Mouse (Mus musculus): ENCODE measurements around the gene Rhebl1.
A peak's percentile ranks its signal among the peaks of the same experiment; 100 is the strongest.

Gene Rhebl1

GRCm38 (mm10) chr15:98904692-98905091, 10.4 kb upstream of the Rhebl1 start:
- no peak for DNase-seq

- no peak for DNase-seq
Observed at GRCm38 (mm10) chr15:98902600-98902999, 8.3 kb upstream of the Rhebl1 start.

GRCm38 (mm10) chr15:98901530-98901929, 7.2 kb upstream of the Rhebl1 start:
- DNase-seq: no peak

- no peak for DNase-seq
Observed at GRCm38 (mm10) chr15:98897928-98898800, 3.8 kb upstream of the Rhebl1 start, which contains the start of gene Dhh. Gene Dhh, minus strand, starts transcription at chr15:98898540.

- no peak for DNase-seq
Observed at GRCm38 (mm10) chr15:98897495-98897894, 3.2 kb upstream of the Rhebl1 start.

GRCm38 (mm10) chr15:98895635-98896589, 1.6 kb upstream of the Rhebl1 start:
- DNase-seq: no peak

GRCm38 (mm10) chr15:98894746-98895634, 650 bp upstream of the Rhebl1 start:
- DNase-seq: no peak

- no peak for DNase-seq
Observed at GRCm38 (mm10) chr15:98893036-98893435, 1.3 kb downstream of the Rhebl1 start.

- DNase-seq: peak; percentile 77
Observed at GRCm38 (mm10) chr15:98891907-98892606, 2.3 kb downstream of the Rhebl1 start.

- DNase-seq: no peak
Observed at GRCm38 (mm10) chr15:98891198-98891742, 3.1 kb downstream of the Rhebl1 start.

- DNase-seq: no peak
Observed at GRCm38 (mm10) chr15:98887526-98887925, 6.8 kb downstream of the Rhebl1 start.

- DNase-seq: no peak
Observed at GRCm38 (mm10) chr15:98886667-98887387, 7.5 kb downstream of the Rhebl1 start.

- DNase-seq: no peak
Observed at GRCm38 (mm10) chr15:98884106-98884505, 10.2 kb downstream of the Rhebl1 start.

- DNase-seq: peak; percentile 82
Observed at GRCm38 (mm10) chr15:98883661-98884060, 10.7 kb downstream of the Rhebl1 start.

GRCm38 (mm10) chr15:98881656-98882008, 12.7 kb downstream of the Rhebl1 start:
- no peak for DNase-seq

- peak; percentile 98 for DNase-seq
Observed at GRCm38 (mm10) chr15:98880978-98881655, 13.2 kb downstream of the Rhebl1 start.

GRCm38 (mm10) chr15:98877331-98877730, 17.0 kb downstream of the Rhebl1 start:
- DNase-seq: peak; percentile 49

- DNase-seq: peak; percentile 92
Observed at GRCm38 (mm10) chr15:98871916-98872888, 22.1 kb downstream of the Rhebl1 start.

Data from kidney, adult 11 months (tissue).